Mouse (Mus musculus) MEL (cell line): ENCODE data around the gene Map3k4. TPM values are rescaled to one million over a fixed set of nuclear protein-coding genes. Genes with fewer than 3 reads are reported as not detected.

Experiments
- DNase-seq: peaks from one replicate; pipeline ENCODE4 v3.0.0; 2011; ENCODE audit warnings: low read depth, low spot score
- H3K27ac ChIP-seq: 2 replicates; pipeline ENCODE4 v1.5.1; 2012; ENCODE audit warnings: low read depth, mild to moderate bottlenecking, control low read depth, low read length, moderate library complexity; ENCODE audit not compliant: control insufficient read depth
- H3K27me3 ChIP-seq, 2 experiments: fragments of 150-350 bp in 1 of 2; sonication (generic) in 1 of 2; 2 replicates each; pipeline ENCODE4 v1.6.1; 2012; ENCODE audit warnings: low read length in 2 of 2, mild to moderate bottlenecking in 2 of 2, improper control_type of control experiment in 1 of 2, moderate library complexity in 1 of 2; ENCODE audit not compliant: insufficient read depth in 2 of 2, control insufficient read depth in 1 of 2
- H3K36me3 ChIP-seq, 2 experiments: 2 replicates each; pipeline ENCODE4 v1.6.1; 2012 to 2014; ENCODE audit warnings: low read length in 2 of 2, improper control_type of control experiment in 1 of 2, inconsistent platforms in 1 of 2, mild to moderate bottlenecking in 1 of 2; ENCODE audit not compliant: insufficient read depth in 2 of 2, control insufficient read depth in 1 of 2
- H3K4me1 ChIP-seq, 2 experiments: fragments of 150-350 bp in 1 of 2; sonication (generic) in 1 of 2; 2 replicates each; pipeline ENCODE4 v1.6.1; 2012; ENCODE audit warnings: low read length in 2 of 2, improper control_type of control experiment in 1 of 2, mild to moderate bottlenecking in 1 of 2; ENCODE audit not compliant: insufficient read depth in 2 of 2, control insufficient read depth in 1 of 2
- H3K4me3 ChIP-seq, 2 experiments: fragments of 150-350 bp in 1 of 2; sonication (generic) in 1 of 2; 2 replicates each; pipeline ENCODE4 v1.5.1; 2012; ENCODE audit warnings: low read depth in 2 of 2, low read length in 2 of 2, mild to moderate bottlenecking in 2 of 2, moderate library complexity in 2 of 2, control low read depth in 1 of 2, improper control_type of control experiment in 1 of 2; ENCODE audit not compliant: control insufficient read depth in 1 of 2, insufficient read depth in 1 of 2
- H3K79me2 ChIP-seq: 2 replicates; pipeline ENCODE4 v1.6.1; 2012; ENCODE audit warnings: mild to moderate bottlenecking, low read length, moderate library complexity; ENCODE audit not compliant: control insufficient read depth, poor library complexity, insufficient read depth
- H3K9ac ChIP-seq: 2 replicates; pipeline ENCODE4 v1.6.1; 2012; ENCODE audit warnings: low read depth, mild to moderate bottlenecking, control low read depth, low read length, moderate library complexity; ENCODE audit not compliant: control insufficient read depth, poor library complexity, severe bottlenecking
- H3K9me3 ChIP-seq: fragments of 150-350 bp; sonication (generic); replicated peaks from 2 replicates; pipeline ENCODE4 v1.6.1; 2012; ENCODE audit warnings: mild to moderate bottlenecking, low read length, improper control_type of control experiment, moderate library complexity; ENCODE audit not compliant: insufficient read depth
- BHLHE40 ChIP-seq: IDR thresholded peaks from 2 replicates; pipeline ENCODE4 v1.6.1; 2012; ENCODE audit warnings: low read depth, mild to moderate bottlenecking, inconsistent platforms, low read length, improper control_type of control experiment, borderline replicate concordance
- CHD1 ChIP-seq: IDR thresholded peaks from 2 replicates; pipeline ENCODE4 v1.6.1; 2012; ENCODE audit warnings: low read depth, mild to moderate bottlenecking, inconsistent platforms, low read length, improper control_type of control experiment
- CHD2 ChIP-seq: IDR thresholded peaks from 2 replicates; pipeline ENCODE4 v1.6.1; 2011; ENCODE audit warnings: low read length, improper control_type of control experiment
- CTCF ChIP-seq, 3 experiments: IDR thresholded peaks in 2 of 3; conservative IDR thresholded peaks in 1 of 3; 2 replicates each; pipeline ENCODE4 v1.5.1; 2011 to 2012; ENCODE audit warnings: low read length in 3 of 3, low read depth in 2 of 3, mild to moderate bottlenecking in 2 of 3, improper control_type of control experiment in 1 of 3, inconsistent platforms in 1 of 3, mixed read lengths in 1 of 3, moderate library complexity in 1 of 3; ENCODE audit not compliant: control insufficient read depth in 1 of 3, insufficient read depth in 1 of 3, poor library complexity in 1 of 3, severe bottlenecking in 1 of 3
- E2F4 ChIP-seq: IDR thresholded peaks from 2 replicates; pipeline ENCODE4 v1.6.1; 2011; ENCODE audit warnings: low read depth, low read length, improper control_type of control experiment, borderline replicate concordance
- ELF1 ChIP-seq: IDR thresholded peaks from 2 replicates; pipeline ENCODE4 v1.6.1; 2014; ENCODE audit warnings: low read depth, mild to moderate bottlenecking, inconsistent platforms, low read length, improper control_type of control experiment, moderate library complexity
- EP300 ChIP-seq, 2 experiments: IDR thresholded peaks; 2 replicates each; pipeline ENCODE4 v1.6.1; 2011; ENCODE audit warnings: improper control_type of control experiment in 2 of 2, low read length in 2 of 2, low read depth in 1 of 2, mild to moderate bottlenecking in 1 of 2
- GABPA ChIP-seq: IDR thresholded peaks from 2 replicates; pipeline ENCODE4 v1.6.1; 2012; ENCODE audit warnings: low read depth, mild to moderate bottlenecking, inconsistent platforms, low read length, improper control_type of control experiment, moderate library complexity
- GATA1 ChIP-seq: IDR thresholded peaks from 2 replicates; pipeline ENCODE4 v1.6.1; 2011; ENCODE audit warnings: low read depth, low read length, improper control_type of control experiment
- HCFC1 ChIP-seq: IDR thresholded peaks from 2 replicates; pipeline ENCODE4 v1.6.1; 2012; ENCODE audit warnings: low read depth, mild to moderate bottlenecking, inconsistent platforms, low read length, improper control_type of control experiment, moderate library complexity
- JUND ChIP-seq: IDR thresholded peaks from 2 replicates; pipeline ENCODE4 v1.6.1; 2011; ENCODE audit warnings: low read depth, mild to moderate bottlenecking, improper control_type of control experiment, low read length
- KAT2A ChIP-seq: conservative IDR thresholded peaks from 2 replicates; pipeline ENCODE4 v1.6.1; 2012; ENCODE audit warnings: low read depth, low read length, improper control_type of control experiment, inconsistent platforms
- MAFK ChIP-seq: IDR thresholded peaks from 2 replicates; pipeline ENCODE4 v1.6.1; 2011; ENCODE audit warnings: low read depth, mild to moderate bottlenecking, low read length, improper control_type of control experiment, borderline replicate concordance
- MAX ChIP-seq: IDR thresholded peaks from 2 replicates; pipeline ENCODE4 v1.6.1; 2011; ENCODE audit warnings: low read length, improper control_type of control experiment
- MYB ChIP-seq: IDR thresholded peaks from 2 replicates; pipeline ENCODE4 v1.6.1; 2011; ENCODE audit warnings: mild to moderate bottlenecking, low read depth, low read length, improper control_type of control experiment
- NELFE ChIP-seq: IDR thresholded peaks from 2 replicates; pipeline ENCODE4 v1.6.1; 2011; ENCODE audit warnings: low read depth, low read length, improper control_type of control experiment
- NRF1 ChIP-seq: IDR thresholded peaks from 2 replicates; pipeline ENCODE4 v1.6.1; 2014; ENCODE audit warnings: low read depth, mild to moderate bottlenecking, inconsistent platforms, low read length, improper control_type of control experiment, moderate library complexity; ENCODE audit not compliant: poor library complexity, insufficient read depth, severe bottlenecking
- POLR2A ChIP-seq, 2 experiments: IDR thresholded peaks; 2 replicates each; pipeline ENCODE4 v1.6.1; 2011 to 2012; ENCODE audit warnings: low read length in 2 of 2, mild to moderate bottlenecking in 2 of 2, control low read depth in 1 of 2, improper control_type of control experiment in 1 of 2, low read depth in 1 of 2, moderate library complexity in 1 of 2; ENCODE audit not compliant: control insufficient read depth in 1 of 2, insufficient read depth in 1 of 2, poor library complexity in 1 of 2
- POLR2AphosphoS2 ChIP-seq: IDR thresholded peaks from 2 replicates; pipeline ENCODE4 v1.6.1; 2011; ENCODE audit warnings: low read length, improper control_type of control experiment
- RAD21 ChIP-seq: IDR thresholded peaks from 2 replicates; pipeline ENCODE4 v1.6.1; 2011; ENCODE audit warnings: mild to moderate bottlenecking, low read depth, low read length, improper control_type of control experiment
- RCOR1 ChIP-seq: IDR thresholded peaks from 2 replicates; pipeline ENCODE4 v1.6.1; 2012; ENCODE audit warnings: low read depth, mild to moderate bottlenecking, inconsistent platforms, low read length, improper control_type of control experiment
- SMC3 ChIP-seq: IDR thresholded peaks from 2 replicates; pipeline ENCODE4 v1.6.1; 2011; ENCODE audit warnings: low read depth, low read length, improper control_type of control experiment
- TBP ChIP-seq: IDR thresholded peaks from 2 replicates; pipeline ENCODE4 v1.8.0; 2011; ENCODE audit warnings: low read depth, low read length, improper control_type of control experiment
- USF1 ChIP-seq: IDR thresholded peaks from 2 replicates; pipeline ENCODE4 v1.6.1; 2014; ENCODE audit warnings: low read depth, mild to moderate bottlenecking, inconsistent platforms, low read length, improper control_type of control experiment, moderate library complexity
- USF2 ChIP-seq, 2 experiments: IDR thresholded peaks; 2 replicates each; pipeline ENCODE4 v1.6.1; 2011 to 2012; ENCODE audit warnings: improper control_type of control experiment in 2 of 2, low read length in 2 of 2, borderline replicate concordance in 1 of 2, inconsistent platforms in 1 of 2, low read depth in 1 of 2, mild to moderate bottlenecking in 1 of 2; ENCODE audit not compliant: insufficient read depth in 1 of 2
- ZC3H11A ChIP-seq: IDR thresholded peaks from 2 replicates; pipeline ENCODE4 v1.6.1; 2012; ENCODE audit warnings: low read depth, mild to moderate bottlenecking, inconsistent platforms, low read length, improper control_type of control experiment
- ZMIZ1 ChIP-seq: IDR thresholded peaks from 2 replicates; pipeline ENCODE4 v1.6.1; 2012; ENCODE audit warnings: low read depth, mild to moderate bottlenecking, inconsistent platforms, low read length, improper control_type of control experiment, moderate library complexity
- ZNF384 ChIP-seq: IDR thresholded peaks from 2 replicates; pipeline ENCODE4 v1.6.1; 2012; ENCODE audit warnings: low read depth, mild to moderate bottlenecking, inconsistent platforms, low read length, improper control_type of control experiment
- polyA plus RNA-seq, 2 experiments: library from polyadenylated mRNA; stranded (reverse) in 1 of 2; unstranded in 1 of 2; fragments of >175 nt in 1 of 2; fragments of >200 nt in 1 of 2; gene quantifications; 2 replicates each; pipeline versions ENCODE4 v1.2.1 to v1.2.4; 2012; ENCODE audit warnings: low replicate concordance in 2 of 2, low read depth in 1 of 2; ENCODE audit not compliant: insufficient read length in 2 of 2, insufficient read depth in 1 of 2, missing spikeins in 1 of 2
- total RNA-seq: library from RNA; depleted of rRNA; stranded (reverse); fragments of 300-350 nt; gene quantifications from 2 replicates; pipeline ENCODE4 v1.2.3, GENCODE M21; 2012

Gene Map3k4
- total and polyA plus RNA-seq, 3 experiments: 18.0 to 20.4 TPM; not detected in 1

DNA sequence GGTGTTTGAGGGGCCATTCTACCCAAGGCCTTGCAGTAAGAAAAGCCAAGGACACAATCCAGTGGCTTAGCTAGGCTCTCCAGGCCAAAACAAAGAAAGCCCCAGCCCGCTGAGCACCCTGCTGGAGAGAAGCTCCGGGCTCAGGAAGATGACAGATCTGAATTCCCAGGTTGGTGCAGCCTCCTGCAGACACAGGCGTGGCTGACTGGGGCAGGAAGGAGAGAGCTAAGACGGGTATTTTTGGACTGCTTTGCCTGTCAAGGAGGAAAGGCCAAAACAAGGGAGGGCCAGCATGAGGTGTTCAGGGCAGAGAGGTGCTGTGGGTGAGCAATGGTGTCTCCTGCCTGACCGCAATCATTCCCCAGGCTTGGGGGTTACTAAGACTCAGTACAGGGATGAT is 94.9 kb downstream of the Map3k4 start:
- H3K27ac ChIP-seq: no peak overlapping the region
- no peaks in the 10 kb centered on the region for H3K9me3 ChIP-seq
- H3K9ac ChIP-seq: no peak overlapping the region
- H3K4me3 ChIP-seq: no peak overlapping the region
- no peaks in the 10 kb centered on the region for H3K4me1 ChIP-seq
- H3K27me3 ChIP-seq: no peaks in the 10 kb centered on the region
- H3K36me3 ChIP-seq: no peaks in the 10 kb centered on the region
- TF ChIP-seq BHLHE40: no peak
- TF ChIP-seq CTCF (IDR thresholded peaks at IDR 0.05 in 2 of 3, conservative IDR thresholded peaks at IDR 0.05 in 1 of 3; ENCODE audit: control insufficient read depth in 1 of 3, insufficient read depth in 1 of 3, low read depth in 2 of 3, low read length in 3 of 3, poor library complexity in 1 of 3, severe bottlenecking in 1 of 3): no peak
- no peak for TF ChIP-seq CHD1
- TF ChIP-seq NELFE: no peak
- no peak for TF ChIP-seq MAX
- TF ChIP-seq ELF1: no peak
- TF ChIP-seq ZNF384: no peak
- no peak for TF ChIP-seq MYB
- TF ChIP-seq HCFC1: no peak
- no peak for TF ChIP-seq E2F4
- TF ChIP-seq ZMIZ1: no peak
- TF ChIP-seq GABPA: no peak
- DNase-seq: no peak
- no peaks in the 10 kb centered on the region for H3K79me2 ChIP-seq

- no peaks in the 10 kb centered on the region for H3K4me1 ChIP-seq
- DNase-seq: no peak
- H3K27me3 ChIP-seq: no peaks in the 10 kb centered on the region
- no peak overlapping the region for H3K4me3 ChIP-seq
- no peak overlapping the region for H3K27ac ChIP-seq
- no peaks in the 10 kb centered on the region for H3K36me3 ChIP-seq
- TF ChIP-seq CHD1: no peak
- no peak for TF ChIP-seq CHD2
- no peak for TF ChIP-seq JUND
- TF ChIP-seq POLR2AphosphoS2: no peak
- no peak for TF ChIP-seq EP300 (IDR thresholded peaks at IDR 0.05; ENCODE audit: low read depth in 1 of 2, low read length in 2 of 2)
- no peak for TF ChIP-seq NRF1
- TF ChIP-seq SMC3: no peak
- no peak for TF ChIP-seq RCOR1
- no peak for TF ChIP-seq MAFK
- no peak for TF ChIP-seq TBP
- TF ChIP-seq POLR2A (IDR thresholded peaks at IDR 0.05; ENCODE audit: control insufficient read depth in 1 of 2, insufficient read depth in 1 of 2, low read depth in 1 of 2, low read length in 2 of 2, poor library complexity in 1 of 2): no peak
- no peak for TF ChIP-seq ZC3H11A
- no peak for TF ChIP-seq GATA1
- TF ChIP-seq USF2 (IDR thresholded peaks at IDR 0.05; ENCODE audit: borderline replicate concordance in 1 of 2, insufficient read depth in 1 of 2, low read depth in 1 of 2, low read length in 2 of 2): no peak
- no peak for TF ChIP-seq MAX
- TF ChIP-seq USF1: no peak
- TF ChIP-seq RAD21: no peak
- TF ChIP-seq E2F4: no peak
- TF ChIP-seq KAT2A: no peak
- H3K79me2 ChIP-seq: no peaks in the 10 kb centered on the region
- no peaks in the 10 kb centered on the region for H3K9me3 ChIP-seq
- no peak overlapping the region for H3K9ac ChIP-seq
Measured at GRCm38 (mm10) chr17:12221926-12222325, 96.7 kb downstream of the Map3k4 start.
